Mouse (Mus musculus): ENCODE data around the gene Nkiras2. TPM values are rescaled to one million over a fixed set of nuclear protein-coding genes. Genes with fewer than 3 reads are reported as not detected.

The Nkiras2 gene
- total and polyA plus RNA-seq, 3 experiments, result 53.8 to 70.0 (median 60.0) TPM

DNA sequence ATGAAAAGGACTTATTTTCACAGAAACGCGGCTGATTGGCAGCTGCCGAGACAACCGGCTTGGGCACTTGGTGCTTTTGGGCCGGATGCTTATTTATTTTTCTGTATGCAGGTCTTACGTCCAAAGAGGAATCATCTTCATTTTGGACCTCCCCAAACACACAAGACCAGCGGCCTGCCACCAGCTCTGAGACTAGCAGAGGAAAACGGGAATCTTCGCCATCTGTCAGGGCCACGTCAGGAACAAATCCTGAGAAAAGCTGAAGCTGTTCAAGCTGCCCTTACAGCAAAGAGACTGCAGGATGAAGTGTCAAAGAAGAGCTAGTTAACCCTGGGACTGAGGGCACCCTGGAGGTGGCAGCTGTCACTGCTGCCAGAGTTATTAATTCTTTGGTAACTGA, 13.6 kb upstream of the Nkiras2 start:
- no peak for TF ChIP-seq SMC3 (IDR thresholded peaks at IDR 0.05; ENCODE audit: low read depth, low read length)
- TF ChIP-seq SIN3A (IDR thresholded peaks at IDR 0.05; ENCODE audit: low read length), result no peak
- no peak for TF ChIP-seq EP300 (IDR thresholded peaks at IDR 0.05; ENCODE audit: low read length)
- no peak for TF ChIP-seq POLR2A (IDR thresholded peaks at IDR 0.05; ENCODE audit: low read depth, low read length)
- no peak for TF ChIP-seq RAD21 (IDR thresholded peaks at IDR 0.05; ENCODE audit: low read depth, low read length)
- TF ChIP-seq CTCF (conservative IDR thresholded peaks at IDR 0.05 in 1 of 2, IDR thresholded peaks at IDR 0.05 in 1 of 2; ENCODE audit: low read depth in 2 of 2, low read length in 2 of 2), result no peak
- TF ChIP-seq USF2 (conservative IDR thresholded peaks at IDR 0.05; ENCODE audit: low read depth, low read length), result no peak
- TF ChIP-seq KAT2A (IDR thresholded peaks at IDR 0.05; ENCODE audit: insufficient replicate concordance, low read length), result no peak
- no peak for TF ChIP-seq ZMIZ1 (IDR thresholded peaks at IDR 0.05; ENCODE audit: low read depth, low read length)
- no peak for TF ChIP-seq GABPA (IDR thresholded peaks at IDR 0.05; ENCODE audit: insufficient replicate concordance, low read depth, low read length)
- no peak for TF ChIP-seq MAFK (IDR thresholded peaks at IDR 0.05; ENCODE audit: insufficient replicate concordance, low read length)
- TF ChIP-seq JUN (IDR thresholded peaks at IDR 0.05; ENCODE audit: insufficient read depth, low read depth, low read length), result no peak
- no peak for TF ChIP-seq MEF2A (IDR thresholded peaks at IDR 0.05; ENCODE audit: borderline replicate concordance, low read depth, low read length)
- TF ChIP-seq HCFC1 (IDR thresholded peaks at IDR 0.05; ENCODE audit: low read depth, low read length), result no peak
- TF ChIP-seq MAZ (IDR thresholded peaks at IDR 0.05; ENCODE audit: low read depth, low read length), result no peak
- no peak for TF ChIP-seq MYC (IDR thresholded peaks at IDR 0.05; ENCODE audit: low read depth, low read length)
- Histone ChIP-seq H3K4me3 (replicated peaks in 1 of 3; ENCODE audit: low read depth in 2 of 3, low read length in 2 of 3, poor library complexity in 1 of 3) (no peak overlapping the region), H3K9me3 (replicated peaks; ENCODE audit: low read length) (no peaks in the 10 kb centered on the region), H3K36me3 (replicated peaks in 1 of 2; ENCODE audit: control insufficient read depth in 1 of 2, insufficient read depth in 1 of 2, low read length in 1 of 2) (peaks cover 22 to 79% of the 10 kb centered on the region in 2 experiments), H3K27ac (ENCODE audit: insufficient read depth, low read depth) (no peak overlapping the region), H3K4me1 (ENCODE audit: control insufficient read depth in 1 of 2, insufficient read depth in 2 of 2) (peaks cover 11 to 74% of the 10 kb centered on the region in 2 experiments), H3K9ac (ENCODE audit: insufficient read depth, low read depth) (no peak overlapping the region), H3K27me3 (replicated peaks) (no peaks in the 10 kb centered on the region), H3K4me2 (ENCODE audit: insufficient read depth, low read depth, poor library complexity, severe bottlenecking) (no peak overlapping the region), H3K79me2 (replicated peaks; ENCODE audit: control insufficient read depth, extremely low read depth, insufficient read depth, poor library complexity, severe bottlenecking) (peaks cover 98% of the 10 kb centered on the region)
- dilution Hi-C loops (cut with MboI; ENCODE audit: extremely low pct_ligation_motif_present, extremely low pct_unique_long_range_greater_than_20kb, low sequenced_read_pairs), result no loop called here
- in situ Hi-C loops (cut with MboI; ENCODE audit: low pct_ligation_motif_present, low pct_unique_long_range_greater_than_20kb, low sequenced_read_pairs), result no loop called here
- no peak for DNase-seq (ENCODE audit: extremely low read depth)

DNA sequence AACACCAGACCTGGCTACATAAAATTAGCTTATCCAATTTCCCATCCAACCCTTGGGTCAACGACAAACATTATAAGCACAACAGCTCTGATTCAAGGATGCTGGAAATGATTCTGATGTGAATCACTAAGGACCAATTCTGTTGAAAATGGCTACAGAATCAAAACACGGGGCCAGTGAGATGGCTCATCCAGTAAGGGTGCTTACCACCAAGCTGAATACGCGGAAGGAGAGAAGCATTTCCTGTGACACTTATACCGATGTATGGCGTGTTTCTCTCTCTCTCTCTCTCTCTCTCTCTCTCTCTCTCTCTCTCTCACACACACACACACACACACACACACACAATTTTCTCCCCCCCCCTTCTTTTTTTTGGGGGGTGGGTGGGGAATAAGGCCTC, 11.9 kb upstream of the Nkiras2 start:
- Histone ChIP-seq H3K36me3 (replicated peaks in 1 of 2; ENCODE audit: control insufficient read depth in 1 of 2, insufficient read depth in 1 of 2, low read length in 1 of 2) (peaks cover 11 to 73% of the 10 kb centered on the region in 2 experiments), H3K4me3 (replicated peaks in 1 of 3; ENCODE audit: low read depth in 2 of 3, low read length in 2 of 3, poor library complexity in 1 of 3) (no peak overlapping the region), H3K9me3 (replicated peaks; ENCODE audit: low read length) (no peaks in the 10 kb centered on the region), H3K9ac (ENCODE audit: insufficient read depth, low read depth) (no peak overlapping the region), H3K27me3 (replicated peaks) (no peaks in the 10 kb centered on the region), H3K27ac (ENCODE audit: insufficient read depth, low read depth) (no peak overlapping the region), H3K4me1 (ENCODE audit: control insufficient read depth in 1 of 2, insufficient read depth in 2 of 2) (peaks cover 14 to 82% of the 10 kb centered on the region in 2 experiments), H3K4me2 (ENCODE audit: insufficient read depth, low read depth, poor library complexity, severe bottlenecking) (no peak overlapping the region), H3K79me2 (replicated peaks; ENCODE audit: control insufficient read depth, extremely low read depth, insufficient read depth, poor library complexity, severe bottlenecking) (peaks cover 100% of the 10 kb centered on the region)
- in situ Hi-C loops (cut with MboI; ENCODE audit: low pct_ligation_motif_present, low pct_unique_long_range_greater_than_20kb, low sequenced_read_pairs), result no loop called here
- TF ChIP-seq ZNF384 (IDR thresholded peaks at IDR 0.05; ENCODE audit: low read depth, low read length) (no peak), NRF1 (IDR thresholded peaks at IDR 0.05; ENCODE audit: low read depth, low read length) (no peak), CTCF (conservative IDR thresholded peaks at IDR 0.05 in 1 of 2, IDR thresholded peaks at IDR 0.05 in 1 of 2; ENCODE audit: low read depth in 2 of 2, low read length in 2 of 2) (no peak), POLR2A (IDR thresholded peaks at IDR 0.05; ENCODE audit: low read depth, low read length) (no peak), USF1 (IDR thresholded peaks at IDR 0.05; ENCODE audit: low read depth, low read length) (no peak), USF2 (conservative IDR thresholded peaks at IDR 0.05; ENCODE audit: low read depth, low read length) (no peak), ZMIZ1 (IDR thresholded peaks at IDR 0.05; ENCODE audit: low read depth, low read length) (no peak), HCFC1 (IDR thresholded peaks at IDR 0.05; ENCODE audit: low read depth, low read length) (no peak), ETS1 (conservative IDR thresholded peaks at IDR 0.05; ENCODE audit: low read depth, low read length) (no peak)
- no peak for DNase-seq (ENCODE audit: extremely low read depth)
- dilution Hi-C loops (cut with MboI; ENCODE audit: extremely low pct_ligation_motif_present, extremely low pct_unique_long_range_greater_than_20kb, low sequenced_read_pairs), result no loop called here
